Mouse (Mus musculus): Measurements from ENCODE around the gene Rgs13.

DNA sequence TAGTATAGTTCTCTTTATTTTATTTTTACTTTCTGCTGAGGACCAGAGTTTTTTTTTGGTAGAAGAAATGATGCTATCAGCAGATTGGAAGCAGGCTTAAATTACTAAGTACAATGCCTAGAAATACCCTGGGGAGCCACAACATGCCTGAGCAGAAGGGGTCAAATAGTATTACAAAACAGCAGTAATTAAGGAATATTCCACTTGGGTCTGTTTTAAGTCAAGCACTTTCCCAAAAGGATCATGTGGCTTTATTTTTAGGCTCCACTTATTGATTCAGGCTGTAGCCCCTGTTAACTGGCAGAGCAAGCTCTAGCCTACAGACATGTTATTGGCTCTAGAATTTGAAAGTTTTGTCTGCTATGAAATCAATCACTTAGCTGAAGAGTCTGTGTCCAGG lies 6.5 kb upstream of the Rgs13 start:
- TF ChIP-seq TBP (conservative IDR thresholded peaks at IDR 0.05; ENCODE audit: low read depth, low read length), result no peak
- no peak for TF ChIP-seq EP300 (IDR thresholded peaks at IDR 0.05; ENCODE audit: low read length)
- no peak for TF ChIP-seq CTCF (conservative IDR thresholded peaks at IDR 0.05 in 1 of 2, IDR thresholded peaks at IDR 0.05 in 1 of 2; ENCODE audit: low read depth in 2 of 2, low read length in 2 of 2)
- TF ChIP-seq POLR2A (IDR thresholded peaks at IDR 0.05; ENCODE audit: low read depth, low read length), result no peak
- TF ChIP-seq SIN3A (IDR thresholded peaks at IDR 0.05; ENCODE audit: low read length), result no peak
- no peak for TF ChIP-seq NELFE (IDR thresholded peaks at IDR 0.05; ENCODE audit: low read depth, low read length)
- TF ChIP-seq IRF4 (IDR thresholded peaks at IDR 0.05; ENCODE audit: low read depth, low read length), result no peak
- no peak for TF ChIP-seq E2F4 (IDR thresholded peaks at IDR 0.05; ENCODE audit: insufficient replicate concordance, low read depth, low read length)
- TF ChIP-seq NRF1 (IDR thresholded peaks at IDR 0.05; ENCODE audit: low read depth, low read length), result no peak
- TF ChIP-seq POLR2AphosphoS2 (IDR thresholded peaks at IDR 0.05; ENCODE audit: low read depth, low read length), result no peak
